Mouse (Mus musculus) spleen, embryonic (tissue): ENCODE results near the gene Myrip.
"Not testable (repeated sequence)": the region's sequence is repeated elsewhere in the genome, so short reads cannot be mapped to it uniquely, and the experiment has no call there.

Source experiments
- CTCF ChIA-PET: fragments of 350-600 bp; sonication (Branson Sonifier 250); formaldehyde crosslinking; loops from one replicate; lab custom pipeline; 2022; lab: Charles Lee

Gene Myrip

DNA sequence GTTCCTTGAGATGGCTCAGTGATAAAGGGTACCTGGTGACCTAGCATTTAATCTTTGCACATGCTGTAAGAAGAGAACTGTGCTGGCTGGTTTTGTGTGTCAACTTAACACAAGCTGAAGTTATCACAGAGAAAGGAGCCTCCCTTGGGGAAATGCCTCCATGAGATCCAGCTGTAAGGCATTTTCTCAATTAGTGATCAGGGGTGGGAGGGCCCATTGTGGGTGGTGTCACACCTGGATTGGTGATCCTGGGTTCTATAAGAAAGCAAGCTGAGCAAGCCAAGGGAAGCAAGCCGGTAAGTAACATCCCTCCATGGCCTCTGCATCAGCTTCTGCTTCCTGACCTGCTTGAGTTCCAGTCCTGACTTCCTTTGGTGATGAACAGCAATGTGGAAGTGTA lies at the start of gene Myrip:
Gene Myrip, plus strand, starts transcription at position 301 of the 400 bp plus-strand sequence.
- CTCF ChIA-PET = not testable (repeated sequence)

DNA sequence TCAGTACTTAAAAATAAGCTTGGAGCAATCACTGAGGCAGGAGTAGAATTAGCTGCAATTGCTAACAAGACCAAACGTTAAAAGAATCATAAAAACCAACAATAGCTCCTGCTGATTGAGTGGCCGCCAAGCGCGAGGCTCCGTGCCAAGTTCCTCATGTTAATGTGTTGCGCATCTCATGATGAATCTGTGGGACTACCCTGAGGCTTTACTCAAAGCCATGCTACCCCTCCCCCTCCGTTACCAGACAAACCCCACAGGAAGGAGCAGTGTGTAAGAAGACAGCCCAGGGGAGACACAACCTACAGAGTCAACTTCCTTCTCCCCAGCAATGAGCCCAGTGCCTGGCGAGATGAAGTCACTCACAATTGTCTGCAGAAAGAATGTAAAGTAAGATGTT lies 41.5 kb upstream of the Myrip start:
- CTCF ChIA-PET = no interaction called here

DNA sequence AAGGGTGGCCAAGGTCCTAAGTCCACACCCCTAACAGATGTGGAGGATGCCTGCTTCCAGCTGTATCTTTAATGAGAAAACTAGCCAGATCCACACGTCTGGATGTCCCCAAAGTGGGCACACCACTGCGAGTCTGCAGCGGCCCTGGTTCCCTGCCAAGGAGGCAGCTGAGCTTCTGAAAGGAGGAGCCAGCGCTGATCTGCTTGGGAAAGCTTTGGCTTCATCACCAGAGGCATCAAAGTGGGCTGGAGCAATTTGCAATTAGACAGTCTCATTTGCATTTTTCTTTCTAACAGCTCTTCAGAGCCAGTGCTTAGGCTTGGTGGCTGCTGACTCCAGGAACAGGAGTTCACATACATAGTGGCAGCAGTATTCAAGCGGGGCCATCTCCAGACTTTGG lies 37.3 kb upstream of the Myrip start:
- CTCF ChIA-PET = no interaction called here

DNA sequence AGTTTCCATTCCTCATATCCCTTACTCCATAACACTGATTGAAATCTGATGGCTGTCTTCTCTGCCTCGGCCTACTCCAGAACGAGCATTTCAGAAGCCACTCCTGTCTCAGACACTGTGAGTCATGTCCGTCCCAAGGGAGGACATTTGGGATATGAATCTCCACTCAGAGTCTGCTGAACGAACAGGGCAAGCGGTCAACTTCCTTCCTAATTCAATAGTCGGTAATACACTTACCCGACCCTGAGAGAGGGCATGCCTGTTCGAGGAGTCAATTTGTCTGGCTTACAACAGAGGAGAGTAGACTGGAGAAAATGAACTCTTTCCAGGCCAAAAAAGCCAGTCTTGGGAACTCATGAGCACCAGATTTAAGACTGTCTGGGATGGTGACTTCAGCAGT lies 28.2 kb upstream of the Myrip start:
- CTCF ChIA-PET = no interaction called here

DNA sequence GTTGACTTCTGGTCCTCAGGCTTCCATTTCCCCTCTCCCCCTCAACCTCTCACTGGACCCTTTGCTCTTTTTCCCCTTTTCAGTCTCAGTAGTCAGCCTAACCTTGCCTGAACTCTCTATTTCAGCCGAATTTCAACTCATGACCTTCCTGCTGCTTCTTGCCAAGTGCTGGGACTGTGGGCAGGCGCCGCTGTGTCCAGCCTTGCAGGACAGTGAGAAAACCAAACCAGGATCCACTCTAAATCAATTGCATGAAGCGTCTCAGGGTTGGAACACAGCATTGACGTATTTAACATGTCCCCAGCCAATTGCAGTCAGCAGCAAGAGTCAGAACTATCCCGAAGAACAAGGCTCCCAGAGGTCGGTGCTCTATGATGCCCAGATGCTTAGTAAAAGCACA lies 26.1 kb upstream of the Myrip start:
- CTCF ChIA-PET = no interaction called here

DNA sequence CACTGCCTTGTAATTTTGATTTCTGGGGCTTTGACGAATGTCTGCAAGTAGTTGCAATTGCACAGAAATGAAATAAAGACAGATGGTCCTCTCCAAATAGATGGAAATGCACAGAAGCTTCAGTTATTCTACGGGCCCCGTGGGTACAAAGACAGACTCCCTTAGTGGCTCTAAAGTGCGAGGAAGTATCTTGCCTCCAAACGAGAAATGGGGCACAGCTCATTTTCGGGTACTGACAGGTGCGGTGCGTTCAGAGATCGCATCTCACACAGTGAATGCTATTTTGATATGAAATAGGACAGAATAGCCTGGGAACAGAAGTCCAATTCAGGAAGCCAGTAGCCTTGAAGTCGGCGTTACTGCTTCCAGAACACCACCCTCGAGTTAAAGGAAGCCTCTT lies 20.2 kb upstream of the Myrip start:
- CTCF ChIA-PET = no interaction called here

DNA sequence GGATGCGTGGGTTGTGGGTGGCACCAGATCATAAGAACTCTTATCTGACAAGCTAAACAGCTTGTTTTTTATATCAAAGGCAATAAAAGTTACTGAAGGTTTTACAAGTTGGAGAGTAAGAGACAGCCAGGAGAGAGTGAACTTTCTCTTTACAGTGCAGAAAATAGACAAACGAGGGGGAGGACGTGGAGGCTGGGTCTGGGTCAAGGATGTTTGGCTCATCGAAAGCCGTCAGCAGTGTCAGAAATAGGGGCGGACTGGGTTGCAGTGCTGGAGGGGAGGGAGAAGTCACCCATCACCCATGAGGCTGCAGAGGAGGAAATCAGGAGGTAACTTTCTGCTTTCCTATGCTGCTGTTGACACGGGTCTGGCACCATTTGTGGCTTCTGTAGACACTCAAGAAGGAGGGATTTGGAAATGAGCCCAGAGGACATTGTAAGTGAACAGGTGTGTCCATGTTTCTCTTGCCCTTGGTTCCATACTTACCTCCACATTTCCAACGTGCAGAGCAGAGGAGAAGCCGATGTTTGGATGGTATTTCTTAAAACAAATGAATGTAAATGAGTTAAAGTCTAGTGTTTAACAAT lies 18.8 kb upstream of the Myrip start:
- CTCF ChIA-PET = no interaction called here

DNA sequence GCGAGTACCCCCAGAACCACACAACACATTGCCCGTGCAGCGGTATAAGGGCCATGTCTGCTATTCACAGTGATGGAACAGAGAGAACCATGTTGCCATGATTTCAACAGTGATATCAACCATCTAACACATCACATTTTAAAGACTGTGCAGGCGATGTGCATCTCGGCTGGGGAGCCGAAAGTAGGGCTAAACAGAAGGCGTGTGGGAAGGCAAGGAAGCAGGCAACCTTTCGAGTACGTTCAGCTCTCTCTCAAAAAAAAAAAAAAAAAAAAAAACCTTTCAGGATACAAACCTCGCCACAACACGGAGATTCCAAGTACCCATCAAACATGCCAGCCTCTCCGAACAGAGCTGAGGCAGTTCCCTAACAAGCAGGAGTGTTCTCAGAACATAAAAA lies 17.8 kb upstream of the Myrip start:
- CTCF ChIA-PET = interaction anchor here (0.7 kb wide), 1 partner anchor 39 kb away, joined by 5 read pairs; no protein-coding TSS in a partner anchor

DNA sequence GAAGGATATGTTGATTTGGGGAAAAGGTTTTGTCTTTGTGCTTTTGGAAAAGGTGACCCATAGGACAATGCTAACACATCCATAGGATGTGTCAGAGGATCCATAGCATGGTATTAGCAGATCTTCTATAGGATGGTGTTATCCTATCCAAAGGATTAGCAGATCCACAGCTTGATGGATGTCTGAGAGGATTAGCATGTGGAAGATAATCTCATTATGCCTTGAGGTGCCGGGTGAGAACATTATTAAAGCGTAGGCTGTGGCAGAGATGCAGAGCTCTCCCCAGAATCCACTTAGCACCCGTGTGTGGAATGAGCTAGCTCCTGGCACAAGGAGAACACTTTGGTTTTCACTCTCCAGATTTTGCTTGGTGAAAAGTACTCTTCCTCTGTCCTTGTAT lies 13.3 kb upstream of the Myrip start:
- CTCF ChIA-PET = no interaction called here

DNA sequence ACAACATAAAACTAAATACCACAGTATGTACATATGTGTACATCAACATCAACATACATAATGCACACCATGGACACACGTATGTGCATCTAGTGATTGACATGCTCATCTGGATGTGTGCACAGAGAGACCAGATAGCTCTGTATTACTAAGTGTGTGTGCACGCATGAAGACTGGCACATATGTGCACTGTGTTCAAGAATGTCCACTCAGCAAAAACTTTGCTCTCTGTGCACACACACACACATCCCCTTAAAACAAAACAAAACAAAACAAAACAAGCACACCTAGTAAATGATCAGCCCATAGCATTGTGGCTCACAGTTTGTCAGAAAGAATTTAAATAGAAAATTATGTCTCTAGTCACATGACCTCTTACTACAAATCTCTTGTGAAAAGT lies 10.9 kb upstream of the Myrip start:
- CTCF ChIA-PET = no interaction called here

DNA sequence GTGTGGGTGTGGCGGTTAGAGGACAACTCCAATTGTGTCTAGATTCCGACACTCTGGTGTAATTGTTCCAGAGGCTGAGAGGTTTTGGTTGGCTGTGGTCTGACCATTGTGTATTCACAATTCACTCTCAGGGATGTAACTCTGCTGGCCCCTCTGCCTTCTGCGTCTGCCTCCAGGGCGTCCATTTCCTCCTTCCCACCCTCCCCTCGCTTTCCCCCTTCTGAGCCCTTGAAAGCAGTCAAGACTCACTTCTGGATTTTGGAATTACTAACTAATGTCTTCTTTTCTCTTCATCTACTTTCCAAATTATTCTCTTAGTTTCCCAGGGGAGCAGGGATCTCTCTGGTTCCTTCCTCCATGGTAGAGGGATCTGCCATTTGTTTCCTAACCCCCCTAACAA lies 8.8 kb upstream of the Myrip start:
- CTCF ChIA-PET = no interaction called here

DNA sequence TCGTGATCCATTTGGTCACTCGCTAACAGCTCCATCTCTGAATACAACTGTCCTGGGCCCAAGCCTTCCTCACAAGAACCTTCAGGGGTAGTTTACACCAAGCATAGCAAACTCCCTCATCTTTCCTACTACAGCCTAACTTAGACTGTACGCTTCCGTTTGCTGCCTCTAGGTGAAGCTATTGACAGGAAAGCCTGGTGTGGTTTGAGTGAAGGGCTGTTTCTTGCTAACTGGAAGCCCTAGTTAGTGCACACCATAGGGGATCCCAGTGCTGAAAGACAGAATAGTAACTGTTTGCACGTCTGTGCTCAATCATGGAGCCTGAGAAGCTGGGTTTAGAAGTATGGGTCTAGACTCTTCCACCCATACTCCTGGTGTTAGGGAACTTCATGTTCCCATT lies 5.8 kb upstream of the Myrip start:
- CTCF ChIA-PET = no interaction called here

DNA sequence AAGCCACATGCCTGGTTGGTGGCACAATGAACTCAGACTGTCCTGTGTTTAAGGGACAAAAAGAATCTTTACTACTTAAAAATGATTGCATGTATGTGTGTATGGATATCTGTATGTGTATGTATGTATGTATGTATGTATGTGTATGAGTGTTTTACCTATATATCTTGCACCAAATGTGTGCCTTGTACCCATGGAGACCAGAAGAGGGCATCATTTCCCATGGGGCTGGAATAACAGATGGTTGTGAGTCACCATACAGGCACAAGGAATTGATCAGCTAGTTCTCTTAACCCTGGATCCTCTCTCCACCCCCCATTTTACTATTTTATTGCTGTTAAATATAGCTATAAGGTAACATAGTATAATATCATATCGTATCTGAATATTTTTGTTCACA lies 4.4 kb upstream of the Myrip start:
- CTCF ChIA-PET = no interaction called here

DNA sequence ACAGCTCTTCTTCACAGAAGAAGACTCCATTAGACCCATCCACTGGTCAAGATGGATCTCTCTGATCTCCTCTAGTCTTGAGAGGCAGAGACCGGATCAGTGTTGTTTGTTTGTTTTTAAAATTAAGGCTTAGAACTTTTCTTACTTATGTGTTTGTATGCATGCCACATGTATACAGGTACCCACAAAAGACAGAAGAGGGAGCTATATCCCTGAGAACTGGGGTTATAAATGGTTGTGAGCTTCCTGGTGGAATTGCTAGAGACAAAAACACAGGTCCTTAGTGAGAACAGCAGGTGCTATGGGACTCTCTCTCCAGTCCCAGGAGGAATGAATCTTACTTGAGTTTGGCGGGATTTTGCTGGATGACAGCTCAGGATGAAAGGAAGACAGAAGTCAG lies 1.9 kb upstream of the Myrip start:
- CTCF ChIA-PET = no interaction called here

DNA sequence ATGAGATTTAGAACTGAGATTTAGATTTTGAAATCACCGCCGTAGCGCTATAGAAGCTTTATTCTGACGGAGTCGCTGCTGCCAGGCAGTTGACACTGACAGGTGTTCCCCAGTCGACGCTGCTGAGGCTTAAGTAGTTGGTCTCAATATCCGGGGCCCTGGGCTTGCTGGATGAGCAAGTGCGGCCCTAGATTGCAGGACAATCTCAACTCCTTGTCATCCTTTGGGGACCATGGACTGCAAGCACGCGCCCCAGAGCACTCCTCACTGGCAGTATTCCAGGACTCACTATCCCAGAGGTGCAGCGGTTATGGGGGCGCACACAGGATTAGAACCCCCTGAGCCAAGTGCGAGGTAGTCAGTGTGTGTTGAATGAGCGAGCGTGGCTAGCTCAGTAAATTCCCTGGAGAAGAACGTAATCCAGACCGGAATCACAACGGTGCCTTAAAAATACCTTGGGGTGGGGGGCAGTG lies 1.7 kb downstream of the Myrip start:
- CTCF ChIA-PET = no interaction called here

DNA sequence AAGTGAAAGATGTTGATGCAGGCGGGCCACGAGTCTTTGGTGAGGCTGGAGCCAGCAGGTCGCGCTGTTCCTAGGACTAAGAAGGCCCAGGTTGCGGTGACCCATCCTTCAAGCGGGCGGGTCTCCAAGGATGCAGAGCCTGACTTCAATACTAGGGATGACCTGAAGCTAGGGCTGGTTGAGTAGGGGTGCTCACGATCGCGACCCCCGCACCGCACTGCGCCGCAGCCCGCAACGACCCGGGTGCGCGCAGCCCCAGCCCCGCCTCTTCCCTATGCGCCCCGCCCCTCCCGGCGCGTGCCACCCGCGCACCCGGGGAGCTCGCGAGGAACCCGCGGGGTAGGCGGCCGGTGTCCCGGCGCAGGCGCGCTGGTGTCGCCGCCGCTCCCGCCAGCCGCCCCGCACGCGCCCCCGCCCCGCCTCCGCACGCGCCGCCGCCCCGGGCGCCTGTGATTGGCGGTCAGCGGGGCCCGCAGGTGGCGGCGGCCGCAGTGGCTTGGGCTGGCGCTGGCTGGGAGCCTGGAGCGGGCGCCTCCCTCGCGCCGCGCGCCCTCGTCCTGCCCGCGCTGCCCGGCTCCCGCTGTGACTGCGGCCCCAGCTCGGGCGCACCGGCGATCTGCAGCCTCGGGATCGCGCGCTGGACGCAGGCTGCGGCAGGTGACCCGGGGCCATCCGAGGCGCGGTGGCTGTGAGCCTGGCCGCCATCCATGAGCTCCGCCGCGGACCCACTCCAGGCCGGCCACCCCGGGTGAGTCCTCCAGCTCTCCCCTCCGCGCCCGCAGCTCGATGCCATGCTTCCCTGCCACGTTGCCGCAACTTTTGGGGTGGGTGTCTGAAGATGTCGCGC lies 2.4 kb downstream of the Myrip start:
- CTCF ChIA-PET = no interaction called here

DNA sequence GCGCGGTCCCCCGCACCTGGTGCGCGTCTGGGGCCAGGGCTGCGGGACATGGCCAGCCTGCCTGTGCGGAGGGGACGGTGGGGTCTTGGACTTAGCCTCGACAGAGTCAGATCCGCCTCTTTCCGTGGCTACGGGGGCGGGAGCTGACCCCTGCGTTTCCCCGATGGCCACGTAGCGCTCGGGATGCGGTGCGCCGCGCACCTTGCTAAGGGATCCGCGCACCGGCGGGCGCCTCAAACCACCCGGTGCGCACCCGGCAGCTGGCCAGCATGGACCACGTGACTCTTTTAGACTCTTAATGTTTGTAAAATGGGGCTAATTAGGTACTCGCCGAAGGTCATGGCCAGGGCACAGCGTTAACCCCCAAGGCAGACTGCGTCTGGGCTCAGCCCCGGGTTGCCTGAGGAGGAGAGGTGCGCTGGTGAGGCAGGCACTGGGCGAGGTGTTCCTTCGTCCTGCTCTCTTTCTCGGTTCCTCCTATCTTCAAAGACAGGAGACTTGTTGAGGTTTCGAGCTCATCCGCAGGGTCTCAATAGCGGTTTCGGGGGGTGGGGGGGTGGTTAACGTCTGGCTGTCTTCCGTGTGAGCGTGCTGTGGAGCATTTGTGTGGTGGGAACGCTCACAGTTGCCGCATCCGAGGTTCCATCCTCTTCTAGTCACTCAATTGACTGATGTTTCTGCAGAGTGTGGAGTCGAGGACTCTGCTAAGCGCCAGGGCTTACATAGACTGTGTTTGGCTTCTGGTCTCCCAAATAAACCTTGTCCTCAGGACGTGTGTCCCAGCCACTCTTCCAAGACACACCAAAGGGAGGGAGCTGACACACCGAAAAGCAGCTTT lies 3.2 kb downstream of the Myrip start:
- CTCF ChIA-PET = no interaction called here

DNA sequence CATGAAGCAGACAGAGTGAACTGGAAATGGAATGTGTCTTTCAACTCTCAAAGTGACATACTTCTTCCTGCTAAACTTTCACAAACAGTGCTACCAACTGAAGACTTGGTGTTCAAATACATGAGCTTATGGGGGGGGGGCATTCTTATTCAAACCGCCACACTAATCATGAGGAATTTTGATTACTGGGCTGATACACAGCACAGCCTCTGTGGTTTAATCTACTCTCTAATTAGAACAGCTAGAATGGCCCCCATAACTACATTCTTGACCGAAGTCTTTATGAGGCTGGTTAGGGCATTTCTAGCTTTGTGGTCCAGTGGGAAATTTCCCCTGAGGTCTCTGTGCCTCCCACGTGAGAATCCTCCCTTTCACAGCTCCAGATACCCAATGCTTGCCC lies 13.9 kb downstream of the Myrip start:
- CTCF ChIA-PET = no interaction called here

DNA sequence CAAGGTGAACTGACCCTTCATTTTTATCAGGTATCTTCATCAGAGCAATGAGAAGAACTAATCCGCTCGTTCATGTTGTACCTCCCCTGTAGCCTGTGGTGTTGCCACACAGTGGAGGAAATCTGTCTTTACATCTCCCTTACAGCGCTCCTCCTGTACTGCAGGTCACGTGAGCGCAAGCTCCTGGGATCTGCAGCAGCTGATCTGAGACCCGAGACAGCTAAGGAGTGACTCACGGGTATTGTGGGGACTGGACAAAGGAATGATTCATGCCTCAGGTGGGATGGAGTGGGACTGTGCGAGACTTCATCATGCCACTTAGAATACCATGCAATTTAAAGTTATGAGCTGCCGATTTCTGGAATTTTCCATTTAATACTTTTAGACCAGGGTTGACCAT lies 17.8 kb downstream of the Myrip start:
- CTCF ChIA-PET = no interaction called here

DNA sequence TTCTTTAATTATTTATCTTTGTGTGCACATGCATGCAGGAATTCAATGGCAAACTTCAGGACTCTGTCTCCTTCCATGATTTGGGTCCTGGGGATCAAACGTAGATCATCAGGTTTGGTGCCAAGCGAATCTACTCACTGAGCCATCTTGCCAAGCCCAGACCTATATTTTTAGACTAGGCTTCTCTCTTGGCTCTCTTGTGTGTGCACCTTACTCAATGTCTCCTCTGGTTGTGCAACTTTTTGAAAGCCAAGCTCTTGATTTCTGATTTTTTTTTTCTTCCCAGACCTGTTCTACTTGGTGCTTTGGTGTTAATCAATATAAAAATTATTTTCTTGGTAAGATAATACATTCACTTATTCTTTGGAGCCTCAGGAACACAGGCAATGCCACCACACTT lies 19.3 kb downstream of the Myrip start:
- CTCF ChIA-PET = no interaction called here

DNA sequence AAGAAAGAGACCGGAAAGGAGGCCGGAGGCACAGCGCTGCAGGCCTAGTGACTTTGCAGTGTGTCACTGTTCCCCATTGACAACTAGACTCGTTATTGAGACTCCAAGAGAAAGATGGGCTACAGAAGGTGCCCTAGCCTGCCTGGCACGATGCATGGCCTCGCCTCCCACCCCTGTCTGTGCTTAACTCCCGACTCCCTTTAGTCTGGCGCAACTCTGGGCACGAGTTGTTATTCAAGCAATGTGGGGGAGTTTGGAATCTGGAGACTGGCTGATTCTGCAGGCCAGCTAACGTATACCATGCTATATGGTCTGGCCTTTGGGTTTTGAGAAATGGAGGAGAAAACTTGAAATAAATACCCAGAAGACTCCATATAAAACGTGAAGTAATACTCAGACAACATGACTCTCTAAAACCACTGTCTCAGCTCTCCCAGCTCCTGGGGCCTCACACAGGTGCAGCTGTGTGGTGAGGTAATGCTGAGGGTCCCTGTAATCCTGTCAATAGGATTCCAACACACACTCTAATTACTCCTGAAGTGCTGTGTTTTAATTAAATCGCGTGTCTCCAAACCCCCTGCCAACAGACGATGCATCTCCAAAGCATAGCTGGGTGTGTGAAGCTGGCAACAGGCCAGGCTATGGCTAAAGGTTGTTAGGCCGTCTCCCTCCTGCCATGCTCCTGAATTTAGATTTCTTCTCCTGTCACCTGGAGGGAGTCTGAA lies 21.6 kb downstream of the Myrip start:
- CTCF ChIA-PET = no interaction called here

DNA sequence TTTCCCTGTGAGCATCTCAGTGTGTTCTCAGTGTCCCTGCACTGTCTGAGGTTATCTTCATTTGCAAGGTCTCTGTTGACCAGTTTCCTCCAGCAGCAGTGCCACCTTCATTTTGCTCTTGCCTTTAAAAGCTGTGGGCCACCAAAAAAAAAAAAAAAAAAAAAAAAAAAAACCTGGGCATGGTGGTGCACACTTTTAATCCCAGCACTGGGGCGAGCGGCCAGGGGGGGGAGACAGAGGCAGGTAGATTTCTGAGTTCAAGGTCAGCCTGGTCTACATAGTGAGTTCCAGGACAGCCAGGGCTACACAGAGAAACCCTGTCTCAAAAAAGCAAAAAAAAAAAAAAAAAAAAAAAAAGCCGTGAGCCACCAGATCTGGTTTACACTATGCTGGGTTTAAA lies 29.7 kb downstream of the Myrip start:
- CTCF ChIA-PET = not testable (repeated sequence)
